Mouse (Mus musculus) olfactory bulb, adult 2 months (tissue): Measurements from ENCODE around the gene Fkbp9.

Source experiments
- CTCF ChIP-seq: fragments of 200-500 bp; IDR thresholded peaks from 2 replicates; pipeline ENCODE4 v1.5.1; 2012; ENCODE audit warnings: low read depth, mild to moderate bottlenecking, low read length, moderate library complexity; ENCODE audit not compliant: insufficient read depth
- POLR2A ChIP-seq: fragments of 200-500 bp; IDR thresholded peaks from 2 replicates; pipeline ENCODE4 v1.6.1; 2012; ENCODE audit warnings: mild to moderate bottlenecking, low read depth, low read length, moderate library complexity; ENCODE audit not compliant: insufficient read depth

DNA sequence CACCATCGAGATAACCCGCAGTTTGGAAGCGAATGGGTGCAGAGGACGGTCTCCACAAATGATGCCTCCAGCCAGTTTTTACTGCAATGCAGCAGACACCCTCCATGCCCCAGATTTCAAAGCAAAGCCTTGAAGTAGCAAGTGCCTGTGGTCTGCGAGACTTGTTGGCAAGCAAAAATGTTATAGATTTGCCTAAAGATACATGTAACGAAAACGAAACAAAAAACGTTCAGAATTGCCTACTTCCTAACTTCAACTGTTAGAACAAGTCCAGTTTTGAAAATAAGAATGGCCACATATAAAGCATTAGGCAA, 33.8 kb upstream of the Fkbp9 start:
- TF ChIP-seq CTCF (no peak), POLR2A (no peak)
